Mouse (Mus musculus) neural tube, embryonic 15.5 days (tissue): ENCODE measurements around the gene Spata45. TPM values are rescaled to one million over a fixed set of nuclear protein-coding genes. Genes with fewer than 3 reads are reported as not detected.

Experiments used
- ATAC-seq: fragments of 200-750 bp; cut with Nextera tagmentation; 2 replicates; pipeline ENCODE4 v1.8.0; 2017; ENCODE audit warnings: mild to moderate bottlenecking, moderate TSS enrichment, moderate library complexity; ENCODE audit not compliant: low FRiP score
- H3K27ac ChIP-seq: fragments of 300-500 bp; sonication (generic); replicated peaks from 2 replicates; pipeline ENCODE4 v1.5.1; 2015; ENCODE audit warnings: mild to moderate bottlenecking, inconsistent platforms
- H3K27me3 ChIP-seq: fragments of 300-500 bp; sonication (generic); replicated peaks from 2 replicates; pipeline ENCODE4 v1.6.1; 2015; ENCODE audit warnings: inconsistent platforms
- H3K36me3 ChIP-seq: fragments of 300-500 bp; sonication (generic); 2 replicates; pipeline ENCODE4 v1.6.1; 2015; ENCODE audit warnings: inconsistent platforms
- H3K4me1 ChIP-seq: fragments of 300-500 bp; sonication (generic); 2 replicates; pipeline ENCODE4 v1.6.1; 2015; ENCODE audit warnings: inconsistent platforms
- H3K4me2 ChIP-seq: fragments of 300-500 bp; sonication (generic); 2 replicates; pipeline ENCODE4 v1.6.1; 2015; ENCODE audit warnings: inconsistent platforms, mild to moderate bottlenecking, moderate library complexity
- H3K4me3 ChIP-seq: fragments of 300-500 bp; sonication (generic); replicated peaks from 2 replicates; pipeline ENCODE4 v1.5.1; 2015; ENCODE audit warnings: mild to moderate bottlenecking, inconsistent platforms
- H3K9ac ChIP-seq: fragments of 300-500 bp; sonication (generic); replicated peaks from 2 replicates; pipeline ENCODE4 v1.6.1; 2015; ENCODE audit warnings: mild to moderate bottlenecking, inconsistent platforms
- H3K9me3 ChIP-seq: fragments of 300-500 bp; sonication (generic); replicated peaks from 2 replicates; pipeline ENCODE4 v1.6.1; 2016; ENCODE audit warnings: inconsistent platforms
- WGBS: fragments of 180-500 bp; shearing (Covaris S2); methylation state at CpG from one replicate; pipeline ENCODE4 v1.1.7; 2015; ENCODE audit warnings: mixed read lengths; 5-methylcytosine and 5-hydroxymethylcytosine counted together
- polyA plus RNA-seq: library from polyadenylated mRNA; unstranded; fragments of >200 nt; fragmentation: Nextera tagmentation; extraction: Ambion mirVana; gene quantifications from 2 replicates; pipeline ENCODE4 v1.2.1, GENCODE M21; 2015

Gene Spata45
- polyA plus RNA-seq, 1 experiment from 2014 or later: not detected

DNA sequence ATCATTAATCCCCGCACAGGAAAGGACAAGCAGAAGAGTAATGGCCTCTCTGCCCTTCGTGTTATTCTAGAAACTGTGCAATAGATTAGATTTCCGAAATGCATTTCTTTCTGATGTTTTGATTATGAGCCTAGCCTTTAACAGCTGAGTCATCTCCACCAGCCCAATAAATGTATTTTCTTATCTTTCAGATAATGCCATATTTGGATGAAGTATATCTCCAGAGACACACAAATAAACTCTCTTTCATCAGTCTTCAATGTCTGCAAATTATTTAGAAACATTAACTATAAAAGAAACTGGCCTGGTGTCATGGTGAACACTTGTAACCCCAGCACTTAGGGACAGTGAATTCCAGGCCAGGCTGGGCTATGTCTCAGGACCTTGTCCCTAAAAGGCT is 6.2 kb downstream of the Spata45 start:
- ATAC-seq: no peak
- Histone ChIP-seq H3K4me1 (no peaks in the 10 kb centered on the region), H3K27ac (no peak overlapping the region), H3K9me3 (no peaks in the 10 kb centered on the region), H3K9ac (no peak overlapping the region), H3K4me2 (no peak overlapping the region), H3K36me3 (no peaks in the 10 kb centered on the region; the same call in 1 of the 2 replicates), H3K27me3 (no peaks in the 10 kb centered on the region), H3K4me3 (no peak overlapping the region)
- WGBS: 87% methylated on average over 3 of the region's 3 CpGs

DNA sequence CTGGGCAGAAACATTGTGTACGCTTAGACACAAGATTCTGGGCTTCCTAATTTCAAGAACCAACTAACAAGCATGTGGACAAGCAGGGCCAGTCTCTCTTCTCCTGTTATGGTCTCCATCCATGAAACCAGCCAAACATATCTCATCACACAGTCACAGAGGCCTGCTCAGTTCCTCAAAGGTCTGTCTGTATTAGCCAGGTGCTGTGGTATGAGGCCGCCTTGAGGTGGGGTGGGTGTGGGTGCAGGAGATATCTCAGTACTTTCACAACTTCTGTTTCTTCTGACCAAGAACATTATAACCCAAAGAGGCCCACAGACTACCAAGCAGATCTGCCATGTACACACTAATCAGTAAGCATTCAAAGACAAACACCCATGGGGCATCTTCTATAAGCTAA is 8.8 kb downstream of the Spata45 start:
- H3K4me2 ChIP-seq: no peak overlapping the region
- no peaks in the 10 kb centered on the region; the same call in 1 of the 2 replicates for H3K36me3 ChIP-seq
- H3K4me3 ChIP-seq: no peak overlapping the region
- 100% methylated on average over 2 of the region's 2 CpGs for WGBS
- no peaks in the 10 kb centered on the region for H3K9me3 ChIP-seq
- no peaks in the 10 kb centered on the region for H3K27me3 ChIP-seq
- no peak for ATAC-seq
- H3K27ac ChIP-seq: no peak overlapping the region
- no peaks in the 10 kb centered on the region for H3K4me1 ChIP-seq
- H3K9ac ChIP-seq: no peak overlapping the region

DNA sequence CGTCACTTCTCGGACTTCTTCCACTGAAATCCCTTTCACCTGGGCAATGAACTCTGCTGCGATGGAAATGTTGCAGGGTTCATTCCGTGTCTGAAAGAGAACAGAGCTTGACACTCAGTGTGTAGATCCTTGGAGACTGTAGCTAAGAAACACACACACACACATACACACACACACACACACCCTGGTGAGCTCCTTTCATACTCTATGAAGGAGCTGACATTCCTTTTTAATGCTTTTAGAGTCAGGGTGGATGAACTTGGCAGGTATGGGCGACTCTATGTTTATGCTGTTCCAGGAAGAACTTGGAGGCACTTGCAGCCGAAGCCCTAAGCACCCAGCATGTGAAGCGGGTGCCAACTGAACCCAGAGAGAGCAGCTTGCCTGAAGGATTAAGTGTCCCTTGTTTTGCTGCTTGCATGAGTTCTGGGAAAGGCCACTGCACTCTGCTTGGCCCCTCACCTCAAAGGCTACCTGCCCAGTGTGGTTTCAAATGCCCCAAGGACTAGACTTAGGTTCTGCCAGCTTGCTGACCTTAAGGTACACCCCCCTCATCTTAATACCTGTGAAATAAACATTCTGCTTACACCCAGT is 9.9 kb downstream of the Spata45 start:
- H3K9ac ChIP-seq: no peak overlapping the region
- WGBS: 73% methylated on average over 7 of the region's 7 CpGs
- no peaks in the 10 kb centered on the region for H3K4me1 ChIP-seq
- no peaks in the 10 kb centered on the region; the same call in 1 of the 2 replicates for H3K36me3 ChIP-seq
- no peaks in the 10 kb centered on the region for H3K9me3 ChIP-seq
- ATAC-seq: no peak
- no peaks in the 10 kb centered on the region for H3K27me3 ChIP-seq
- H3K4me3 ChIP-seq: no peak overlapping the region
- H3K4me2 ChIP-seq: no peak overlapping the region
- H3K27ac ChIP-seq: no peak overlapping the region

DNA sequence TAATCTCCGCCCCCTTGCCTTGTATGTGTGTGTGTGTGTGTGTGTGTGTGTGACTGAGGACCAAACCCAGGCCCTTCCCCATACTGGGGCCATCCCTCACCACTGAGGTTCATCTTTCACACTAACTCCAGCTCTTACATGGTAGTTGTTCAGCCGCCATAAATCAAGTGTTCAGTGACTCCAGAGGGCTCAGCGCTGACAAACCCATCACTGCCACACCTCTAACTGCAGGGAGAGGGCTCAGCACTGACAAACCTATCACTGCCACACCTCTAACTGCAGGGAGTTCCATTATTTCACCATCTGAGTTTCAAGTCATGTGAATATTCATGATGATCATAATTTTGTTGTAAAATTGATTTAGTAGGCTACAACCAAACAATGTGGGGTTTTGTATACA is 17.1 kb downstream of the Spata45 start:
- no peak for ATAC-seq
- no peaks in the 10 kb centered on the region for H3K4me1 ChIP-seq
- H3K9ac ChIP-seq: no peak overlapping the region
- no peak overlapping the region for H3K27ac ChIP-seq
- H3K36me3 ChIP-seq: no peaks in the 10 kb centered on the region
- no peak overlapping the region for H3K4me3 ChIP-seq
- no peak overlapping the region for H3K4me2 ChIP-seq
- WGBS: 90% methylated on average over 3 of the region's 3 CpGs
- H3K27me3 ChIP-seq: no peaks in the 10 kb centered on the region
- H3K9me3 ChIP-seq: no peaks in the 10 kb centered on the region

DNA sequence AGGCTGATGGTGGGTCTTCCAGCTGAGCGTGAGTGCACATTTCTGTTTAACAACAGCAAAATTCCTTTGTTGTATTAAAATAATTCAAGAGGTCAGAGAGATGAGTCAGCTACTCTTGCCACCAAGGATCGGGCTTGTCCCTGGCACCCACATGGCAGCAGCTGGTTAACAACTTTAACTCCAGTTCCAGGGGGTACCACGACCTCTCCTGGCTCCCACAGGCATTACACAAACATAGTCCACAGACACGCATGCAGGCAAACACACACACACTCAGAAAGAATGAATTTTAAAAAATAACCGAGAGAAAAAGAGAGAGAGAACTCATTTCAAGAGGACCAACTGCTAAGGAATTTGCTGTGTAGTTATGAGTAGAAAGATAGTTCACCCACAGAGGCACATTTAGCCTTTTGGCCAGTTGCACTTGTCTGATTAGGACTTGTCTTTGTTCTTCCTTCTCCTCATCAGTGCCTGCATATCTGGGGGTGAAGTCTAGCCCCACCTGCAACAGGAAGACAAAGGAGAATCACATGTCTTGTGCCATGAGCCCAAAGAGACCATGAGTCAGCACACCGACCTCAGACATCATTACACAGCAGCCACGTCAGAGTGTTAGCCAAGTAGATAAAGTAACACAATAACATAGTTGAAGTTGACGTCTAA is 18.6 kb downstream of the Spata45 start:
- no peaks in the 10 kb centered on the region for H3K4me1 ChIP-seq
- no peak overlapping the region for H3K9ac ChIP-seq
- no peak overlapping the region for H3K4me2 ChIP-seq
- ATAC-seq: no peak
- no peak overlapping the region for H3K27ac ChIP-seq
- no peaks in the 10 kb centered on the region for H3K36me3 ChIP-seq
- H3K27me3 ChIP-seq: no peaks in the 10 kb centered on the region
- H3K4me3 ChIP-seq: no peak overlapping the region
- 76% methylated on average over 8 of the region's 8 CpGs for WGBS
- H3K9me3 ChIP-seq: no peaks in the 10 kb centered on the region

DNA sequence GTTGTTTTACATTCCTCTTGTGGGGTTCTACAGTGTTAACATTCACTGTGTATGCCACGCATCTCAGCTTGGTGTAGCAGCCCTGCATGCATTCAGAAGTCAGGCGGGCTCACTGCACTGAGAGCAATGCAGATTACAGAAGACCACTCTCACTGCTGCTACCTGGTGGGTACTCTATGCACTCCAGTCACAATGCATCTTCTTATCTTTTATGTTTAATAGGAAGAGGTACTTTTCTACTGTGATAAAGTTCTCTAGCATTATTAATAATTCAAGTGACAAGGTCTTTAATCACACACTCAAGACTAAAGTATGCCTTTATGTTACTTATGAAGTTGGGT is 19.1 kb downstream of the Spata45 start:
- Histone ChIP-seq H3K36me3 (no peaks in the 10 kb centered on the region), H3K9me3 (no peaks in the 10 kb centered on the region), H3K4me1 (no peaks in the 10 kb centered on the region), H3K9ac (no peak overlapping the region), H3K27ac (no peak overlapping the region), H3K4me2 (no peak overlapping the region), H3K27me3 (no peaks in the 10 kb centered on the region), H3K4me3 (no peak overlapping the region)
- ATAC-seq: no peak
- WGBS: 76% methylated on average over 2 of the region's 2 CpGs

DNA sequence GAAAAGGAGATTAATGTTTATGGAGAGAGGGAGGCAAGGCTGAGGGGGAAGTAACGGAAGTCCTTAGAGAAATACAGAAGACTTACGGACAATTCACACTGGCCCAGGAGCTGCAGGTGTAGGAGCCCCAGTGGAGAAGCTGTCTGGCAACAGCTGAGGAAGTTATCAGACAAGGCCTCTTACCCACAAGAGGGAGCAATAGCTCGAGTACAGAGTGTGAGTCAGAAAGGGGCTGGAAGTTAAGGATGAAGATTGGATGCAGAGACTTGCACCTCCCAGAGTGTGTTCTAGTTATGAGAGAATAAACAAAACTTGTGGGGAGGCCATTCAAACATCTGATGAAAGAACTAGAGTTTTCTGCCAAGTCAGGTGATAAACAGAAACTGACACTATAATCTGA is 21.0 kb downstream of the Spata45 start:
- no peak for ATAC-seq
- Histone ChIP-seq H3K9me3 (no peaks in the 10 kb centered on the region), H3K9ac (no peak overlapping the region), H3K4me1 (peaks cover 9% of the 10 kb centered on the region), H3K4me2 (no peak overlapping the region), H3K27me3 (no peaks in the 10 kb centered on the region), H3K4me3 (no peak overlapping the region), H3K36me3 (no peaks in the 10 kb centered on the region), H3K27ac (no peak overlapping the region)
- WGBS: 71% methylated on average over 3 of the region's 3 CpGs

DNA sequence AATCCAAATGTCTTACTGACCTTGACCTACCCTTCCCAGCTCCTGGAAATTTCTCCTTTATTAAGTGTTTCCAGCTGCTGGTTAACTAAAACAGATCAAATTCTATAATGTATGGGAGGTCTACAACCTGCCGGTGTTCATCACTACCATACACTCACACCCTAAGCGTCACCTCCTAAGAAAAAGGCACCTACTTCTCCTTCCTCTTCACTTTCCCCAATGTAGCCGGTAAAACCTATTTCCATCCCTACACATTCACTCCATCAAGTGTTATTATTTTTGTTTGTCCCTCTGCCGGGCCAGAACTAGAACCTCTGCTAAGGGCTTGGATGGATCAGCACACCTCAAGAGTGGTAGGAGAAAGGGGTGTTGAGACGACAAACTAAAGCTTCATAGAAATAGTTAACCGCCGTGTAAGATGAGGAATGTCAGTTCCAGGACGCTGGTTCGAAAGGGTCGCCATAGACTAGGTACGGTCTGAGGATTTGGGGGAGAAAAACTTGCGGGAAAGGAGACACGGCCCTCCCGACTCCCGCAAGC is 25.9 kb downstream of the Spata45 start:
- ATAC-seq: peak; percentile 67
- Histone ChIP-seq H3K27me3 (no peaks in the 10 kb centered on the region), H3K4me2 (peak overlapping the region; percentile 99), H3K27ac (peak overlapping the region; percentile 81), H3K4me1 (peaks cover 21% of the 10 kb centered on the region), H3K9ac (peak overlapping the region; percentile 80), H3K4me3 (peak overlapping the region; percentile 86), H3K36me3 (no peaks in the 10 kb centered on the region), H3K9me3 (no peaks in the 10 kb centered on the region)
- WGBS: 6% methylated on average over 15 of the region's 15 CpGs

DNA sequence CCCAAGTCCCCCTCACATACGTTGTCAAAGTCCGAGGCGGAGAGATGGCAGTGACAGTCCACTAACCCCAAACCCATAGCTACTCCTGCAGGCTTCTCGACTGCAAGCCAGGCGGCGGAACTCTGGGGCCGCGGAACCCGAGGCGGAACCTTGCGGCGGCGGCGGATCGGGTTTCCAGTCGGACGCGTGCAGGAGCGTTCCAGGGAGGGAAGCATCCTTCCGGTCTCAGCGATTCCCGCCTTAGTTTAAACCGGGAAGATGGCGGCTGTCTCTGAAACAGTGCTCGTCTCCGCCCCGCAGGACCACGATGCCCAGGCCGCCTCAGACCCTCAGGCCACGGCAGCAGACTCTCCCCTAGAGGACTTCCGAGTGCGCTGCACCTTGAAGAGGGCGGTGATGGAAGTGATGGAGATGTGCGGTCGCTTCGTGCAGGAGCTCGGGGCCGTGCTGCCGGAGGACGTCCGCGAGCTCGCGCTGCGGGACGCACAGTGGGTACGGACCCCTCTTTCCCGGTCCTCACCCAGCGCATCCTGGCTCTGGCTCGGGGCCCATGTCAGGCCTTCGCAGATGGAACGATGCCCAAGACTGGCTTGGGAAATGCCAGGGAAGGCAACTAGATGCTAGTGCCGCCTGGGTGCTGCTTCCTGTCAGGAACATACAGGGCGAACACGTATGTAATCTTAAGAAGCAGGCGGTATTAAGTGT is 26.5 kb downstream of the Spata45 start, which contains the start of the genes Tatdn3 and Nsl1:
Gene Tatdn3 (minus strand): TSS at position 152 of the 705 bp plus-strand sequence.
Gene Nsl1 (plus strand): TSS at position 232 of the 705 bp plus-strand sequence.
- H3K36me3 ChIP-seq: no peaks in the 10 kb centered on the region
- peak; percentile 94 for ATAC-seq
- H3K27ac ChIP-seq: peak within 1 kb of the TSS; percentile 81
- H3K9me3 ChIP-seq: no peaks in the 10 kb centered on the region
- under 1% methylated on average over 56 of the region's 56 CpGs for WGBS
- peaks cover 21% of the 10 kb centered on the region for H3K4me1 ChIP-seq
- H3K27me3 ChIP-seq: no peaks in the 10 kb centered on the region
- H3K4me3 ChIP-seq: peak within 1 kb of the TSS; percentile 86
- H3K9ac ChIP-seq: peak within 1 kb of the TSS; percentile 80
- H3K4me2 ChIP-seq: peak within 1 kb of the TSS; percentile 99

DNA sequence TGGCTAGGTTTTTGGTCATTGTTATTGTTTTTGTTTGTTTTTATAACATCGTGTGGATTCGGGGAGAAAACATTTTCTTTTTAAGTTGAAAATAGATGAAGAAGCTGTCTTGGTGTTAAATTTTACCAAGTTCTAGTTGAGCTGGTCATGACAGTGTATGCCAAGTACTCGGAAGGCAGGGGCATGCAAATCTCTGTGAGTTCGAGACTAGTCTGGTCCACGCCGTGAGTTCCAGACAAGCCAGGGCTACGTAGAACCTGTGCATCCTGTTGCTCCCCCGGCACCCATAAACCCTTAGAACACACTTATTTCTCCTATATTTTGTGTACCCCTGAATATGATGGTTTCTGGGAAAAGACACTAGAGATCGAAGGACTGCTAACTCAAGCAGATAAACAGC is 27.3 kb downstream of the Spata45 start:
- H3K4me3 ChIP-seq: peak overlapping the region; percentile 86
- no peak overlapping the region for H3K27ac ChIP-seq
- H3K9ac ChIP-seq: no peak overlapping the region
- H3K9me3 ChIP-seq: no peaks in the 10 kb centered on the region
- no peaks in the 10 kb centered on the region for H3K36me3 ChIP-seq
- no peaks in the 10 kb centered on the region for H3K27me3 ChIP-seq
- 60% methylated on average over 9 of the region's 9 CpGs for WGBS
- peaks cover 21% of the 10 kb centered on the region for H3K4me1 ChIP-seq
- no peak for ATAC-seq
- H3K4me2 ChIP-seq: peak overlapping the region; percentile 99

DNA sequence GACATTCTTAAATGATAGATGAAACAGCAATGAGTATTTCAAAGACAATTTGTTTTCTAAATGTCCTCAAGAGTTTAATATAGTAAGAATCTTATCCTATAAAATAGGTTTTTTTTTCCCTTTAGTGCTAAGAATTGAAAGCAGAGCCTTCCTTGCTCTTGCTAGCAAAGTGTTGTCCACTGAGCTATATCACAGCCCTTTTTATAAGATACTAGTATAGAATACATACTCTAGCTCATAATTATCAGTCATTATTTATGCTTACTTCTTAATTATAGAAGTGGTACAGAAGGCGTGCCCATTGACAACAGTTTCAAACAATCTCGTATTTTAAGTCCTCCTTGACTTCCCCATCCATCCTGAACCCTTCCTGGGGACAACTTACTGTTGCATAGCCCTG is 28.1 kb downstream of the Spata45 start:
- Histone ChIP-seq H3K4me3 (no peak overlapping the region), H3K4me2 (no peak overlapping the region), H3K36me3 (no peaks in the 10 kb centered on the region), H3K27ac (no peak overlapping the region), H3K4me1 (peaks cover 21% of the 10 kb centered on the region), H3K27me3 (no peaks in the 10 kb centered on the region), H3K9me3 (no peaks in the 10 kb centered on the region), H3K9ac (no peak overlapping the region)
- no peak for ATAC-seq
- 91% methylated on average over 2 of the region's 2 CpGs for WGBS

DNA sequence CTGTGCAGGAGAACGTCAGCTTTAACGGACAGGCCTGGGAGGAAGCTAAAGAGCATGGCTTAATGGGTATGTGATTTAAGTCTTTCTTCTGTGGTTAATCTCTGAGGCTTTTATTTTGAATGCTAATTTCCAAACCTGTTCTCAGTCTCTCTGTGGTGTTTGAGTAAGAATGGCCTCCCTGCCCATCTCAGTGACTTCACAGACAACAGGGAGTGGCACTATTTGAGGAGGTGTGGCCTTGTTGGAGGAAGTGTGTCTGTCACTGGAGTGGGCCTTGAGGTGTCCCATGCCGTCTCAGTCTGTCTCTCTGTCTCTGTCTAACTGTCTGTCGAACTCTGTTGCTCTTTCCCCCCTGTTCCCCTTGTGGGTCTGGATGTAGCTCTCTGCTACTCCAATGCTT is 28.7 kb downstream of the Spata45 start:
- 84% methylated on average over 4 of the region's 4 CpGs for WGBS
- H3K4me2 ChIP-seq: no peak overlapping the region
- peaks cover 21% of the 10 kb centered on the region for H3K4me1 ChIP-seq
- ATAC-seq: no peak
- H3K4me3 ChIP-seq: no peak overlapping the region
- no peaks in the 10 kb centered on the region for H3K36me3 ChIP-seq
- no peak overlapping the region for H3K9ac ChIP-seq
- H3K27me3 ChIP-seq: no peaks in the 10 kb centered on the region
- no peak overlapping the region for H3K27ac ChIP-seq
- no peaks in the 10 kb centered on the region for H3K9me3 ChIP-seq
